In genomic region chr6:23762204-23762603, GRCm38 (mm10) we compare ENCODE assay signal across 14 mouse cellular contexts.
DNase-seq lines count a peak whose midpoint lies in the region; ATAC-seq and TF ChIP-seq lines count a peak whose summit lies in the region.
"Had no signal": no experiment of that assay in that cellular context is flagged by ENCODE, and none has a peak within 500 bp of the region (broad histone marks: within the 10 kb centered on the region; RNA-seq: fewer than 3 reads in every experiment).

No protein-coding gene starts in this region.

- H3K9ac ChIP-seq in heart, postnatal 0 days (replicated peaks; ENCODE audit: low read depth, low read length): no peak overlapping the region
- H3K9ac ChIP-seq in kidney, embryonic 16.5 days (replicated peaks; ENCODE audit: low read length): no peak overlapping the region
- H3K9ac ChIP-seq in midbrain, embryonic 14.5 days (replicated peaks; ENCODE audit: low read length): no peak overlapping the region
- H3K9ac ChIP-seq: embryonic facial prominence, embryonic 12.5 days; liver, embryonic 15.5 days; midbrain, embryonic 15.5 days had no signal

- no peaks in the 10 kb centered on the region for H3K27me3 ChIP-seq in heart, postnatal 0 days (ENCODE audit: control insufficient read depth, insufficient read depth, low read length)
- no peaks in the 10 kb centered on the region for H3K27me3 ChIP-seq in kidney, embryonic 16.5 days (ENCODE audit: insufficient read depth, low read length)
- no peaks in the 10 kb centered on the region for H3K27me3 ChIP-seq in midbrain, embryonic 14.5 days (ENCODE audit: control insufficient read depth, insufficient read depth, low read length)
- H3K27me3 ChIP-seq in midbrain, embryonic 10.5 days (ENCODE audit: low read depth, poor library complexity, severe bottlenecking): no peaks in the 10 kb centered on the region
- H3K27me3 ChIP-seq: embryonic facial prominence, embryonic 12.5 days; liver, embryonic 15.5 days; midbrain, embryonic 15.5 days had no signal

- H3K9me3 ChIP-seq in heart, postnatal 0 days (replicated peaks; ENCODE audit: control insufficient read depth, low read length): no peaks in the 10 kb centered on the region
- no peaks in the 10 kb centered on the region for H3K9me3 ChIP-seq in kidney, embryonic 16.5 days (ENCODE audit: low read length)
- H3K9me3 ChIP-seq in midbrain, embryonic 14.5 days (ENCODE audit: control insufficient read depth, low read length): no peaks in the 10 kb centered on the region
- H3K9me3 ChIP-seq in midbrain, embryonic 10.5 days (replicated peaks): no peaks in the 10 kb centered on the region
- H3K9me3 ChIP-seq: embryonic facial prominence, embryonic 12.5 days; liver, embryonic 15.5 days; midbrain, embryonic 15.5 days had no signal

- H3K4me2 ChIP-seq in heart, postnatal 0 days (ENCODE audit: low read depth, low read length): no peak overlapping the region
- no peak overlapping the region for H3K4me2 ChIP-seq in kidney, embryonic 16.5 days (replicated peaks; ENCODE audit: low read depth, low read length)
- no peak overlapping the region for H3K4me2 ChIP-seq in midbrain, embryonic 14.5 days (ENCODE audit: low read length)
- H3K4me2 ChIP-seq: embryonic facial prominence, embryonic 12.5 days; liver, embryonic 15.5 days; midbrain, embryonic 15.5 days had no signal

- DNase-seq in heart, postnatal 0 days (ENCODE audit: low spot score): no peak
- DNase-seq in heart, adult 11 months: no peak
- DNase-seq in kidney, postnatal 36 days: peak; percentile 3 to 9
- DNase-seq in midbrain, embryonic 14.5 days: peak; percentile 13
- DNase-seq in midbrain, embryonic 10.5 days (ENCODE audit: low spot score): no peak
- DNase-seq in telencephalon, adult 2 months (ENCODE audit: low read depth, low spot score): peak; percentile 24
- DNase-seq: cerebellum, adult 11 months; heart, adult 18-20 months; thymus, adult 2 months had no signal

- H3K36me3 ChIP-seq in heart, postnatal 0 days (replicated peaks; ENCODE audit: control insufficient read depth, insufficient read depth, low read length): no peaks in the 10 kb centered on the region
- H3K36me3 ChIP-seq in kidney, embryonic 16.5 days (ENCODE audit: insufficient read depth, low read length): no peaks in the 10 kb centered on the region
- no peaks in the 10 kb centered on the region for H3K36me3 ChIP-seq in midbrain, embryonic 14.5 days (ENCODE audit: control insufficient read depth, insufficient read depth, low read length)
- no peaks in the 10 kb centered on the region for H3K36me3 ChIP-seq in midbrain, embryonic 10.5 days
- H3K36me3 ChIP-seq: embryonic facial prominence, embryonic 12.5 days; liver, embryonic 15.5 days; midbrain, embryonic 15.5 days had no signal

- no peak for ATAC-seq in heart, postnatal 0 days (ENCODE audit: insufficient read depth, low read depth)
- ATAC-seq in kidney, embryonic 16.5 days (ENCODE audit: low FRiP score, low TSS enrichment): no peak
- no peak for ATAC-seq in midbrain, embryonic 14.5 days (ENCODE audit: low FRiP score, low TSS enrichment)
- no peak for ATAC-seq in erythroid progenitor cell, adult 5-6 weeks (replicated peaks; ENCODE audit: low FRiP score, poor library complexity, severe bottlenecking)
- ATAC-seq: midbrain, embryonic 15.5 days had no signal

- TF ChIP-seq EP300 in heart, postnatal 0 days (IDR thresholded peaks at IDR 0.05; ENCODE audit: low read depth): no peak

- H3K4me1 ChIP-seq in heart, postnatal 0 days (ENCODE audit: control insufficient read depth, insufficient read depth): no peaks in the 10 kb centered on the region
- no peaks in the 10 kb centered on the region for H3K4me1 ChIP-seq in kidney, embryonic 16.5 days (ENCODE audit: insufficient read depth, low read length)
- no peaks in the 10 kb centered on the region for H3K4me1 ChIP-seq in midbrain, embryonic 14.5 days (ENCODE audit: control insufficient read depth, insufficient read depth, low read length)
- no peaks in the 10 kb centered on the region for H3K4me1 ChIP-seq in midbrain, embryonic 10.5 days
- H3K4me1 ChIP-seq: embryonic facial prominence, embryonic 12.5 days; liver, embryonic 15.5 days; midbrain, embryonic 15.5 days had no signal

- TF ChIP-seq CTCF in heart, postnatal 0 days (IDR thresholded peaks at IDR 0.05; ENCODE audit: low read depth): peak; percentile 11; the same call in 1 of the 2 replicates

- no peak overlapping the region for H3K27ac ChIP-seq in heart, postnatal 0 days (ENCODE audit: low read depth)
- H3K27ac ChIP-seq in kidney, embryonic 16.5 days (ENCODE audit: low read length): no peak overlapping the region
- H3K27ac ChIP-seq in midbrain, embryonic 14.5 days (replicated peaks; ENCODE audit: low read depth, low read length): no peak overlapping the region
- H3K27ac ChIP-seq in midbrain, embryonic 10.5 days (replicated peaks): no peak overlapping the region
- H3K27ac ChIP-seq: embryonic facial prominence, embryonic 12.5 days; liver, embryonic 15.5 days; midbrain, embryonic 15.5 days had no signal

- H3K4me3 ChIP-seq in heart, postnatal 0 days (ENCODE audit: low read depth, low read length): no peak overlapping the region
- no peak overlapping the region for H3K4me3 ChIP-seq in kidney, embryonic 16.5 days (ENCODE audit: low read length)
- H3K4me3 ChIP-seq in midbrain, embryonic 14.5 days (replicated peaks; ENCODE audit: low read depth, low read length): no peak overlapping the region
- H3K4me3 ChIP-seq in midbrain, embryonic 10.5 days: no peak overlapping the region
- H3K4me3 ChIP-seq: embryonic facial prominence, embryonic 12.5 days; liver, embryonic 15.5 days; midbrain, embryonic 15.5 days had no signal

- 46% methylated on average over 3 of the region's 3 CpGs for WGBS in heart, postnatal 0 days
- 57% methylated on average over 3 of the region's 3 CpGs for WGBS in kidney, embryonic 16.5 days
- WGBS in midbrain, embryonic 14.5 days: 67% methylated on average over 3 of the region's 3 CpGs
- WGBS in midbrain, embryonic 10.5 days: 62% methylated on average over 3 of the region's 3 CpGs

Comparison
In these comparisons a context has a peak if more than half of its experiments do, and no peak if none do; other contexts are left out.
1. DNase-seq: peak in kidney, postnatal 36 days (2 of 2), midbrain, embryonic 14.5 days (single experiment) and telencephalon, adult 2 months (single experiment); none in heart, postnatal 0 days (single experiment), heart, adult 11 months (single experiment) and midbrain, embryonic 10.5 days (single experiment).